Mouse (Mus musculus) adrenal gland, adult 10 weeks (tissue): ENCODE data around the gene Krtap19-9b. TPM values are rescaled to one million over a fixed set of nuclear protein-coding genes. Genes with fewer than 3 reads are reported as not detected.

Experiments
- polyA plus RNA-seq: library from polyadenylated mRNA; stranded (reverse); fragments of 350-450 nt; fragmentation: Illumina TruSeq; extraction: RNeasy Lipid Tissue Mini Kit (QIAGEN cat#74804); gene quantifications from one replicate; pipeline ENCODE4 v1.2.3, GENCODE M21; 2014; ENCODE audit warnings: low read depth, low replicate concordance

Gene Krtap19-9b
- not detected for polyA plus RNA-seq

DNA sequence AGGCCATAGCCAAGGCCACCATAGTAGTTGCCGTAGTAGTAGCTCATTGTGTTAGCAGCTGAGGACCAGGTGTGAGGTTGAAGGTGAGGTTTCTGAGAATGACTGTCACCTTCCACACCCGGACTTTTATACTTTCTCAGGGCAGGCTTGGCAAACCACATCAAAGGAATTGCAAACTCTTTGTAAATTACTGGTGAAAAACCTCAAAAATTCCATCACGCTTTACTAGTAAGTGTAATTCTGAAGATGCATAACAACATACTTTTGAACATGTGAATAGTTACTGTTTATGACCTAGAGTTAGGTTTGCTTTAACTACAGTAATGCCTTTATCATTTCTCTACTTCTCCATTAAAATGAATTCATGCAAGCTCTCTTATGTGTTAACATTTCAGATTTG, at the start of gene Krtap19-9b:
Krtap19-9b (minus strand) TSS at position 101 of the 400 bp plus-strand sequence.

DNA sequence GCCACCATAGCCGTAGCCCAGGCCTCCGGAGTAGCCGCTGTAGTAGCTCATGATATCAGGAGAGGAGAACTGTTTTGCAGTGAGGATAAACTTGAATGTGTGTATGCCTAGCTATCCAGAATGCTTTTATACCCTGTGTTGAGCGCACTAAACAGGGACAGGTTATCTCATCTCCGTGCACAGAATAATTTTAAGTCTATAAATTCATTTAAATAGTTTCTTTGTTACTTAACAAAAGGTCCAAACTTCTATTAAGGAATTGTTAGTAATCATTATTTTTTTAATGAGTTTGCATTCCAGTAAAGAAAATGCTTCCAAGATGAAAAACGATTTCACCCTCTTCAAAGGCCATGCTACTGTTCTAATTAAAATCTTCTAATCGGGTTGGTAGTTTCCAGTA, 30.7 kb upstream of the Krtap19-9b start, which contains the start of gene Krtap16-3:
Krtap16-3 (minus strand) TSS at position 101 of the 400 bp plus-strand sequence.

DNA sequence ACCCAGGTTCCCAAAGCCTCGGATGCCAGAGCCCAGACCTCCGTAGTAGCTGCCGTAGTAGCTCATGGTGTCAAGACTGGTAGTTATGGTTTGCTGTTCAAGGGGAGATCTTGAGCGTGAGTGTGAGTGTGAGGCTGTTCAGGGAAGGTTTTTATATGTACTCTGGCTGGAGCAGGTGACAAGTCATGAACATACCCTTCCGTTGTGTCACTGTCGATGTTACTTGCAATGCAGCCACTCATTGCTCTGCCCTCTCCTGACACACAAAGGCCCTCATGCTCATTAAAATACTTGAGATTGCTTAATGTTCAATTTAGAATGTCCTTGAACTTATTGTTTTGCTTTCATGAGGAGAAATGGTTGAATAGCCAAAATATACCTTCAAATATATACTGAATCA, 35.7 kb downstream of the Krtap19-9b start, which contains the start of gene Krtap19-5:
Krtap19-5 (minus strand) TSS at position 101 of the 400 bp plus-strand sequence.

DNA sequence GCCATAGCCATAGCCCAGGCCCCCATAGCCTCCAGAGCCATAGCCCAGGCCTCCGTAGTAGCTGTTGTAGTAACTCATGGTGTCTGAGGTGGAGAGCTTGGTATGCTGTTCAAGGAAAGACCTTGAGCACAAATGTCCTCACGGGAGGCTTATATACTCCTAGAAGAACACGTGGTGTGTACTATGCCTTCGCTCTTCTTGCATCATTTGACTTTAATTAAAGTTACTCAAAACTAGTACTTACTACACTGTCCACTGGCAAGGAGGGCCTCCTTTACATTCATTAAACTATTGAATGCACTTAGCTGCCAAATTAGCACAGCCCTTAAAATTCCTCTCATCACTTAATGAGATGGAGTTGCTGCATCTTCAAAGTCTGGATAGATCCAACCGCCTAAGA, 47.1 kb downstream of the Krtap19-9b start, which contains the start of gene Krtap19-4:
Krtap19-4 (minus strand) TSS at position 101 of the 400 bp plus-strand sequence.

Other genes starting within 250 kb of the Krtap19-9b start
- gene 2310061N02Rik, start 224.3 kb downstream of the Krtap19-9b start, polyA plus RNA-seq, result not detected
- not detected for gene Krtap13-1, start 203.4 kb downstream of the Krtap19-9b start, polyA plus RNA-seq
- gene Krtap13, start 180.6 kb downstream of the Krtap19-9b start, polyA plus RNA-seq, result not detected
- gene 2310034C09Rik, start 173.4 kb downstream of the Krtap19-9b start, polyA plus RNA-seq, result not detected
- not detected for gene 2310057N15Rik, start 158.1 kb downstream of the Krtap19-9b start, polyA plus RNA-seq
- not detected for gene Gm5965, start 154.4 kb downstream of the Krtap19-9b start, polyA plus RNA-seq
- gene Gm20741, start 120.0 kb downstream of the Krtap19-9b start, polyA plus RNA-seq, result not detected
- not detected for gene Krtap15, start 112.0 kb downstream of the Krtap19-9b start, polyA plus RNA-seq
- not detected for gene Krtap14, start 106.1 kb downstream of the Krtap19-9b start, polyA plus RNA-seq
- gene Krtap19-1, start 62.9 kb downstream of the Krtap19-9b start, polyA plus RNA-seq, result not detected
- not detected for gene Krtap19-2, start 58.0 kb downstream of the Krtap19-9b start, polyA plus RNA-seq
- gene Krtap19-3, start 54.2 kb downstream of the Krtap19-9b start, polyA plus RNA-seq, result not detected
- not detected for gene Krtap19-4, start 47.2 kb downstream of the Krtap19-9b start, polyA plus RNA-seq
- gene Krtap19-5, start 35.8 kb downstream of the Krtap19-9b start, polyA plus RNA-seq, result not detected
- not detected for gene Krtap16-3, start 30.6 kb upstream of the Krtap19-9b start, polyA plus RNA-seq
- gene Krtap22-2, start 78.5 kb upstream of the Krtap19-9b start, polyA plus RNA-seq, result not detected
- not detected for gene Gm10229, start 83.0 kb upstream of the Krtap19-9b start, polyA plus RNA-seq
- gene Krtap6-1, start 99.4 kb upstream of the Krtap19-9b start, polyA plus RNA-seq, result not detected
- gene Gm10228, start 109.2 kb upstream of the Krtap19-9b start, polyA plus RNA-seq, result not detected
- not detected for gene Krtap6-5, start 115.6 kb upstream of the Krtap19-9b start, polyA plus RNA-seq
- gene 1110025L11Rik, start 131.7 kb upstream of the Krtap19-9b start, polyA plus RNA-seq, result not detected
- not detected for gene Krtap6-3, start 151.8 kb upstream of the Krtap19-9b start, polyA plus RNA-seq
- gene Gm6358, start 208.6 kb upstream of the Krtap19-9b start, polyA plus RNA-seq, result not detected
- gene Gm10061, start 218.8 kb upstream of the Krtap19-9b start, polyA plus RNA-seq, result not detected
- not detected for gene Gm9789, start 225.7 kb upstream of the Krtap19-9b start, polyA plus RNA-seq
- gene Gm7735, start 237.2 kb upstream of the Krtap19-9b start, polyA plus RNA-seq, result not detected
- not detected for gene 1110057P08Rik, start 242.5 kb upstream of the Krtap19-9b start, polyA plus RNA-seq